Mouse (Mus musculus): ENCODE measurements around the gene Atp2a2. TPM values are rescaled to one million over a fixed set of nuclear protein-coding genes. Genes with fewer than 3 reads are reported as not detected.

The Atp2a2 gene
- polyA plus RNA-seq (2017; shearing (Covaris generic)): 7.2 TPM

GRCm38 (mm10) chr5:122502077-122502941 is at the start of gene Atp2a2:
TSS of gene Atp2a2 (minus strand) at chr5:122502225.

GRCm38 (mm10) chr5:122421271-122422068 is 80.6 kb downstream of the Atp2a2 start, which contains the start of gene Anapc7:
TSS of gene Anapc7 (plus strand) at chr5:122421693.

Other genes starting within 250 kb of the Atp2a2 start
- 2.4 TPM for gene Tctn1, start 237.8 kb downstream of the Atp2a2 start, polyA plus RNA-seq (2017; shearing (Covaris generic))
- 14.5 TPM for gene Pptc7, start 217.9 kb downstream of the Atp2a2 start, polyA plus RNA-seq (2017; shearing (Covaris generic))
- gene Rad9b, start 148.0 kb downstream of the Atp2a2 start, polyA plus RNA-seq (2017; shearing (Covaris generic)): 11.2 TPM
- gene Vps29, start 147.9 kb downstream of the Atp2a2 start, polyA plus RNA-seq (2017; shearing (Covaris generic)): 158 TPM
- gene Gpn3, start 130.3 kb downstream of the Atp2a2 start, polyA plus RNA-seq (2017; shearing (Covaris generic)): 77.2 TPM
- 12.7 TPM for gene Fam216a, start 129.9 kb downstream of the Atp2a2 start, polyA plus RNA-seq (2017; shearing (Covaris generic))
- 568 TPM for gene Arpc3, start 110.3 kb downstream of the Atp2a2 start, polyA plus RNA-seq (2017; shearing (Covaris generic))
- 40.0 TPM for gene Anapc7, start 80.5 kb downstream of the Atp2a2 start, polyA plus RNA-seq (2017; shearing (Covaris generic))
- 4.3 TPM for gene Ift81, start 112.3 kb upstream of the Atp2a2 start, polyA plus RNA-seq (2017; shearing (Covaris generic))
- 176 TPM for gene P2rx7, start 141.7 kb upstream of the Atp2a2 start, polyA plus RNA-seq (2017; shearing (Covaris generic))
- gene P2rx4, start 205.3 kb upstream of the Atp2a2 start, polyA plus RNA-seq (2017; shearing (Covaris generic)): 42.5 TPM

All from CD4-positive, CD25-positive, alpha-beta regulatory T cell, adult 9 weeks (primary cell).